Mouse (Mus musculus) liver, adult (tissue): ENCODE measurements around the gene Fthl17e.
"Not testable (repeated sequence)": the region's sequence is repeated elsewhere in the genome, so short reads cannot be mapped to it uniquely, and the experiment has no call there.

Experiments
- GATA4 ChIP-seq: IDR thresholded peaks from 2 replicates; pipeline ENCODE4 v1.6.1; 2014; ENCODE audit warnings: mild to moderate bottlenecking, low read length; ENCODE audit not compliant: insufficient replicate concordance

The Fthl17e gene

DNA sequence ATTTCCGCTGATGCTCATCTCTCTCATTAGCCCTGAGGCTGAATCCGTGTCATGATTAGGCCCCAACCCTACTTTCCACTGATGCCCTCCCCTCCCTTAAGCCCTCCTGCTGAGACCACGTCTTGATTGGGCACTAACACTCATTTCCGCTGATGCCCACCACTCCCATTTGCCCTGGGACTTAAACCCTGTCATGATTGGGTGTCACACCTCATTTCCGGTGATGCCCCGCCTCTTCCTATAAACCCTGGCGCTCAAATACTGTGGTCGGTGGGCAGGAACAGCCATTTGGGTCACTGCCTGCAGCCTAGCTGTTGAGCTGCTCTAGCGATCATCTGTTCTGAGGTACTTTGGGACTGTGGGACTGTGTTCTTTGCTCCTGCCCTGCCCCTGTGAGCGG, at the start of gene Fthl17e:
Gene Fthl17e, plus strand, starts transcription at position 301 of the 400 bp plus-strand sequence.
- TF ChIP-seq GATA4 = not testable (repeated sequence)

DNA sequence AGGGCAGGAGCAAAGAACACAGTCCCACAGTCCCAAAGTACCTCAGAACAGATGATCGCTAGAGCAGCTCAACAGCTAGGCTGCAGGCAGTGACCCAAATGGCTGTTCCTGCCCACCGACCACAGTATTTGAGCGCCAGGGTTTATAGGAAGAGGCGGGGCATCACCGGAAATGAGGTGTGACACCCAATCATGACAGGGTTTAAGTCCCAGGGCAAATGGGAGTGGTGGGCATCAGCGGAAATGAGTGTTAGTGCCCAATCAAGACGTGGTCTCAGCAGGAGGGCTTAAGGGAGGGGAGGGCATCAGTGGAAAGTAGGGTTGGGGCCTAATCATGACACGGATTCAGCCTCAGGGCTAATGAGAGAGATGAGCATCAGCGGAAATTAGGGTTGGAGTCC, 46.6 kb upstream of the Fthl17e start, which contains the start of gene Fthl17d:
Gene Fthl17d, minus strand, starts transcription at position 101 of the 400 bp plus-strand sequence.
- not testable (repeated sequence) for TF ChIP-seq GATA4

DNA sequence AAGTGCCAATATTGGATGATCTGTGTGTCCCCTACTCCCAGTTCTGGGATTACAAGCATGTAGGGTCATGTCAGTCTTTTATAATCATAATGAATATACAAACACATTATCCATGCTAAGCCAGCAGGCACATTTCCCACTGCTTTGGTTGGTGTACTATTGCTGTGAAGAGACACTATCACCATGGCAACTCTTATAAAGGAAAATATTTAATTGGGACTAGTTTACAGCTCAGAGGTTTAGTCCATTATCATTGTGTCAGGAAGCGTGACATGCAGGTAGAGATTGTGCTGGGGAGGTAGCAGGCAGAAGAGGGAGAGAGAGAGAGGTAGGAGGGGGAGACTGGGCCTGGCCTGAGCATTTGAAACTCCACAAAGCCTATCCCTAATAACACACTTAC, 17.2 kb upstream of the Fthl17e start:
- no peak for TF ChIP-seq GATA4

DNA sequence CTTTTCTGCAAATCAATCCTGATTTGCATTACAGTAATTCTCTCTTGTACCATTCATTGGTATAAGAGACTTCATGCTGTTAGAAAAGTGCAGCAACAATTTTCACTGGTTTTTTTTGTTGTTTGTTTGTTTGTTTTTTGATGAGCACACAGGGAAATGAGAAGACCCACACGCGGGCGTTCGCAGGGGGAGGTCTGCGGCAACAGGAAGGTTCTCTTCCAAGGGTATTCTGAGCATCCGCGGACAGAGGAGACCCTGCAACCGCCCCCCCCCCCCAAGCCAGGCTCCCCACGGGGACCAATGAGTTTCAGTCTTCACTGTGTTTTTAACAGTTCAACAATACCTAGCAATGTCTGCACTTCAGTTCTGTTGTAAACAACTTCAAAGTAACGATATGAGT, 13.8 kb upstream of the Fthl17e start:
- no peak for TF ChIP-seq GATA4

DNA sequence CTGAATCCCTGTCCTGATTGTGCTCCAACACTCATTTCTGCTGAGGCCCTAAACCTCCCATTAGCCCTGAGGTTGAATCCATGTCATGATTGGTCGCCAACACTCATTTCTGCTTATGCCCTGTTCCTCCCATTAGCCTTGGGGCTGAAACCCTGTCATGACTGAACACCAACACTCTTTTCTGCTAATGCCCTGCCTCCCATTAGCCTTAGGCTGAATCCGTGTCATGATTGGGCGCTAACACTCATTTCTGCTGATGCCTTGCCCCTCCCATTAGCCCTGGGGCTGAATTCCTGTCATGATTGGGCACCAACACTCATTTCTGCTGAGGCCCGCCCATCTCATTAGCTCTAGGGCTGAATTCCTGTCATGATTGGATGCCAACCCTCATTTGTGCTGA, 28.8 kb downstream of the Fthl17e start:
- TF ChIP-seq GATA4 = no peak

DNA sequence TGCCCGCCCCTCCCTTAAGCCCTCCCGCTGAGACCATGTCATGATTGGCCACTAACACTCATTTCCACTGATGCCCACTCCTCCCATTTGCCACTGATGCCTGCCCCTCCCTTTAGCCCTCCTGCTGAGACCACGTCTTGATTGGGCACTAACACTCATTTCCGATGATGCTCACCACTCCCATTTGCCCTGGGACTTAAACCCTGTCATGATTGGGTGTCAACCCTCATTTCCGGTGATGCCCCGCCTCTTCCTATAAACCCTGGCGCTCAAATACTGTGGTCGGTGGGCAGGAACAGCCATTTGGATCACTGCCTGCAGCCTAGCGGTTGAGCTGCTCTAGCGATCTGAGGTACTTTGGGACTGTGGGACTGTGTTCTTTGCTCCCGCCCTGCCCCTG, 29.4 kb downstream of the Fthl17e start, which contains the start of gene Fthl17f:
Gene Fthl17f, plus strand, starts transcription at position 301 of the 400 bp plus-strand sequence.
- not testable (repeated sequence) for TF ChIP-seq GATA4
